Mouse (Mus musculus): Measurements from ENCODE around the gene Bhmt2.

The Bhmt2 gene

GRCm38 (mm10) chr13:93674131-93674561 lies at the start of gene Bhmt2, which contains the start of gene Dmgdh:
TSS of gene Bhmt2 (minus strand) at chr13:93674302.
TSS of gene Dmgdh (plus strand) at chr13:93674433.
- DNase-seq (ENCODE audit: low spot score): no peak

GRCm38 (mm10) chr13:93723455-93723854 lies 49.4 kb upstream of the Bhmt2 start:
- DNase-seq (ENCODE audit: low spot score): no peak

GRCm38 (mm10) chr13:93721916-93722315 lies 47.8 kb upstream of the Bhmt2 start:
- DNase-seq (ENCODE audit: low spot score): no peak

- peak; percentile 59 for DNase-seq (ENCODE audit: low spot score)
Measured at GRCm38 (mm10) chr13:93718948-93719347, 44.8 kb upstream of the Bhmt2 start.

- no peak for DNase-seq (ENCODE audit: low spot score)
Measured at GRCm38 (mm10) chr13:93717113-93717512, 43.0 kb upstream of the Bhmt2 start.

GRCm38 (mm10) chr13:93713826-93714225 lies 39.7 kb upstream of the Bhmt2 start:
- DNase-seq (ENCODE audit: low spot score): no peak

GRCm38 (mm10) chr13:93712362-93712761 lies 38.3 kb upstream of the Bhmt2 start:
- no peak for DNase-seq (ENCODE audit: low spot score)

GRCm38 (mm10) chr13:93711226-93711625 lies 37.1 kb upstream of the Bhmt2 start:
- no peak for DNase-seq (ENCODE audit: low spot score)

GRCm38 (mm10) chr13:93710325-93710724 lies 36.2 kb upstream of the Bhmt2 start:
- DNase-seq (ENCODE audit: low spot score): no peak

GRCm38 (mm10) chr13:93707271-93707670 lies 33.2 kb upstream of the Bhmt2 start:
- DNase-seq (ENCODE audit: low spot score): no peak

- DNase-seq (ENCODE audit: low spot score): no peak
Measured at GRCm38 (mm10) chr13:93705697-93706096, 31.6 kb upstream of the Bhmt2 start.

- no peak for DNase-seq (ENCODE audit: low spot score)
Measured at GRCm38 (mm10) chr13:93698866-93699265, 24.8 kb upstream of the Bhmt2 start.

GRCm38 (mm10) chr13:93690821-93691220 lies 16.7 kb upstream of the Bhmt2 start:
- no peak for DNase-seq (ENCODE audit: low spot score)

- DNase-seq (ENCODE audit: low spot score): no peak
Measured at GRCm38 (mm10) chr13:93689566-93689965, 15.5 kb upstream of the Bhmt2 start.

GRCm38 (mm10) chr13:93687321-93687720 lies 13.2 kb upstream of the Bhmt2 start:
- no peak for DNase-seq (ENCODE audit: low spot score)

- no peak for DNase-seq (ENCODE audit: low spot score)
Measured at GRCm38 (mm10) chr13:93685226-93685625, 11.1 kb upstream of the Bhmt2 start.

GRCm38 (mm10) chr13:93683336-93683735 lies 9.2 kb upstream of the Bhmt2 start:
- DNase-seq (ENCODE audit: low spot score): no peak

- DNase-seq (ENCODE audit: low spot score): no peak
Measured at GRCm38 (mm10) chr13:93676864-93677263, 2.8 kb upstream of the Bhmt2 start.

- DNase-seq (ENCODE audit: low spot score): no peak
Measured at GRCm38 (mm10) chr13:93673296-93673695, 806 bp downstream of the Bhmt2 start.

GRCm38 (mm10) chr13:93672371-93672770 lies 1.7 kb downstream of the Bhmt2 start:
- DNase-seq (ENCODE audit: low spot score): no peak

- no peak for DNase-seq (ENCODE audit: low spot score)
Measured at GRCm38 (mm10) chr13:93667586-93667985, 6.5 kb downstream of the Bhmt2 start.

GRCm38 (mm10) chr13:93657941-93658340 lies 16.2 kb downstream of the Bhmt2 start:
- no peak for DNase-seq (ENCODE audit: low spot score)

- no peak for DNase-seq (ENCODE audit: low spot score)
Measured at GRCm38 (mm10) chr13:93653382-93653781, 20.7 kb downstream of the Bhmt2 start.

- no peak for DNase-seq (ENCODE audit: low spot score)
Measured at GRCm38 (mm10) chr13:93648387-93649130, 25.5 kb downstream of the Bhmt2 start.
